Mouse (Mus musculus) right cerebral cortex, adult 2 months (tissue): Measurements from ENCODE around the gene Adamts20.

Experiments
- DNase-seq, 2 experiments: peaks; one replicate each; pipeline ENCODE4 v3.0.0; 2021 to 2022; ENCODE audit warnings: low spot score in 2 of 2

The Adamts20 gene

GRCm38 (mm10) chr15:94344317-94344716 is 120.9 kb downstream of the Adamts20 start:
- DNase-seq, result no peak

- DNase-seq, result peak; percentile 89 to 90
Measured at GRCm38 (mm10) chr15:94342365-94342764, 122.9 kb downstream of the Adamts20 start.

GRCm38 (mm10) chr15:94339011-94339410 is 126.2 kb downstream of the Adamts20 start:
- no peak for DNase-seq

GRCm38 (mm10) chr15:94334586-94334985 is 130.6 kb downstream of the Adamts20 start:
- DNase-seq, result no peak

- no peak for DNase-seq
Measured at GRCm38 (mm10) chr15:94326626-94327025, 138.6 kb downstream of the Adamts20 start.

GRCm38 (mm10) chr15:94325509-94326181 is 139.6 kb downstream of the Adamts20 start:
- no peak for DNase-seq

GRCm38 (mm10) chr15:94316171-94316570 is 149.0 kb downstream of the Adamts20 start:
- no peak for DNase-seq

- peak; percentile 8 to 29 for DNase-seq
Measured at GRCm38 (mm10) chr15:94309689-94310088, 155.5 kb downstream of the Adamts20 start.

- no peak for DNase-seq
Measured at GRCm38 (mm10) chr15:94307888-94308287, 157.3 kb downstream of the Adamts20 start.

GRCm38 (mm10) chr15:94303151-94303550 is 162.1 kb downstream of the Adamts20 start:
- DNase-seq, result peak; percentile 28 to 37

GRCm38 (mm10) chr15:94294084-94294483 is 171.1 kb downstream of the Adamts20 start:
- no peak for DNase-seq

- no peak for DNase-seq
Measured at GRCm38 (mm10) chr15:94288015-94288414, 177.2 kb downstream of the Adamts20 start.

GRCm38 (mm10) chr15:94287495-94287894 is 177.7 kb downstream of the Adamts20 start:
- no peak for DNase-seq

- DNase-seq, result peak; percentile 17 to 42
Measured at GRCm38 (mm10) chr15:94276418-94276817, 188.8 kb downstream of the Adamts20 start.

- DNase-seq, result peak; percentile 91 to 94
Measured at GRCm38 (mm10) chr15:94265630-94266029, 199.6 kb downstream of the Adamts20 start.

GRCm38 (mm10) chr15:94264497-94264879 is 200.7 kb downstream of the Adamts20 start:
- DNase-seq, result no peak

- no peak for DNase-seq
Measured at GRCm38 (mm10) chr15:94263866-94264496, 201.2 kb downstream of the Adamts20 start.

- DNase-seq, result no peak
Measured at GRCm38 (mm10) chr15:94263241-94263640, 202.0 kb downstream of the Adamts20 start.

GRCm38 (mm10) chr15:94259497-94259896 is 205.7 kb downstream of the Adamts20 start:
- no peak for DNase-seq

GRCm38 (mm10) chr15:94255538-94255937 is 209.7 kb downstream of the Adamts20 start:
- no peak for DNase-seq

GRCm38 (mm10) chr15:94254861-94255516 is 210.2 kb downstream of the Adamts20 start:
- peak; percentile 56 to 66 for DNase-seq

GRCm38 (mm10) chr15:94254091-94254860 is 210.9 kb downstream of the Adamts20 start:
- peak in 1 of 2 experiments; percentile 49 for DNase-seq
